Mouse (Mus musculus) retina, adult 2 months (tissue): ENCODE results near the gene Cmbl.
"Not testable (repeated sequence)": the region's sequence is repeated elsewhere in the genome, so short reads cannot be mapped to it uniquely, and the experiment has no call there.

Source experiments
- DNase-seq: peaks from one replicate; pipeline ENCODE4 v3.0.0-alpha.2; 2012; ENCODE audit warnings: low read depth, low spot score

The Cmbl gene

GRCm38 (mm10) chr15:31542013-31542958 lies 22.9 kb upstream of the Cmbl start:
- no peak for DNase-seq

- no peak for DNase-seq
Measured at GRCm38 (mm10) chr15:31543246-31543645, 21.9 kb upstream of the Cmbl start.

- no peak for DNase-seq
Measured at GRCm38 (mm10) chr15:31545058-31545457, 20.1 kb upstream of the Cmbl start.

- DNase-seq = no peak
Measured at GRCm38 (mm10) chr15:31546291-31546690, 18.9 kb upstream of the Cmbl start.

GRCm38 (mm10) chr15:31547421-31547820 lies 17.8 kb upstream of the Cmbl start:
- no peak for DNase-seq

GRCm38 (mm10) chr15:31550381-31550780 lies 14.8 kb upstream of the Cmbl start:
- DNase-seq = no peak

GRCm38 (mm10) chr15:31554855-31555254 lies 10.3 kb upstream of the Cmbl start:
- DNase-seq = no peak

- DNase-seq = no peak
Measured at GRCm38 (mm10) chr15:31561390-31561789, 3.8 kb upstream of the Cmbl start.

- DNase-seq = no peak
Measured at GRCm38 (mm10) chr15:31561976-31562375, 3.2 kb upstream of the Cmbl start.

GRCm38 (mm10) chr15:31562847-31563246 lies 2.3 kb upstream of the Cmbl start:
- DNase-seq = no peak

GRCm38 (mm10) chr15:31563577-31564546 lies 1.3 kb upstream of the Cmbl start:
- no peak for DNase-seq

GRCm38 (mm10) chr15:31565786-31566185 lies 597 bp downstream of the Cmbl start:
- no peak for DNase-seq

GRCm38 (mm10) chr15:31567431-31567830 lies 2.2 kb downstream of the Cmbl start:
- no peak for DNase-seq

GRCm38 (mm10) chr15:31568581-31568996 lies 3.4 kb downstream of the Cmbl start:
- DNase-seq = no peak

GRCm38 (mm10) chr15:31569325-31570022 lies 4.3 kb downstream of the Cmbl start:
- DNase-seq = no peak

GRCm38 (mm10) chr15:31570959-31571358 lies 5.8 kb downstream of the Cmbl start:
- no peak for DNase-seq

GRCm38 (mm10) chr15:31571906-31572722 lies 6.9 kb downstream of the Cmbl start:
- DNase-seq = no peak

- DNase-seq = no peak
Measured at GRCm38 (mm10) chr15:31573287-31573686, 8.1 kb downstream of the Cmbl start.

- no peak for DNase-seq
Measured at GRCm38 (mm10) chr15:31573692-31574091, 8.5 kb downstream of the Cmbl start.

GRCm38 (mm10) chr15:31576076-31576475 lies 10.9 kb downstream of the Cmbl start:
- no peak for DNase-seq

- DNase-seq = not testable (repeated sequence)
Measured at GRCm38 (mm10) chr15:31581086-31581485, 15.9 kb downstream of the Cmbl start.
